Mouse (Mus musculus) heart, embryonic 14.5 days (tissue): ENCODE measurements at regions not wholly inside any gene's neighbourhood (a gene's known extent, or its start where the extent isn't known, plus 50 kb on each side); places are given as distances from the start of the nearest gene placed in this dataset.

Experiments
- ATAC-seq: fragments of 200-750 bp; cut with Nextera tagmentation; 2 replicates; pipeline ENCODE4 v1.8.0; 2017; ENCODE audit warnings: low read depth, moderate TSS enrichment; ENCODE audit not compliant: insufficient number of reproducible peaks, insufficient read depth, low FRiP score
- H3K27ac ChIP-seq, 2 experiments: fragments of 200-500 bp in 1 of 2; fragments of 300-500 bp in 1 of 2; sonication (generic) in 1 of 2; replicated peaks in 1 of 2; 2 replicates each; pipeline ENCODE4 v1.5.1; 2012 to 2014; ENCODE audit warnings: low read depth in 2 of 2, low read length in 2 of 2, control low read depth in 1 of 2, mild to moderate bottlenecking in 1 of 2, mixed read lengths in 1 of 2; ENCODE audit not compliant: control insufficient read depth in 1 of 2, insufficient read depth in 1 of 2
- H3K27me3 ChIP-seq: fragments of 300-500 bp; sonication (generic); 2 replicates; pipeline ENCODE4 v1.6.1; 2014; ENCODE audit warnings: mild to moderate bottlenecking, low read length, control low read depth; ENCODE audit not compliant: control insufficient read depth, insufficient read depth
- H3K36me3 ChIP-seq: fragments of 300-500 bp; sonication (generic); 2 replicates; pipeline ENCODE4 v1.6.1; 2014; ENCODE audit warnings: mild to moderate bottlenecking, control low read depth, low read length, mixed read lengths; ENCODE audit not compliant: control insufficient read depth, insufficient read depth
- H3K4me1 ChIP-seq, 2 experiments: fragments of 200-500 bp in 1 of 2; fragments of 300-500 bp in 1 of 2; sonication (generic) in 1 of 2; 2 replicates each; pipeline ENCODE4 v1.6.1; 2012 to 2014; ENCODE audit warnings: low read length in 2 of 2, control low read depth in 1 of 2, mixed read lengths in 1 of 2; ENCODE audit not compliant: control insufficient read depth in 2 of 2, insufficient read depth in 2 of 2
- H3K4me2 ChIP-seq: fragments of 300-500 bp; sonication (generic); 2 replicates; pipeline ENCODE4 v1.6.1; 2014; ENCODE audit warnings: mild to moderate bottlenecking, low read length
- H3K4me3 ChIP-seq, 2 experiments: fragments of 200-500 bp in 1 of 2; fragments of 300-500 bp in 1 of 2; sonication (generic) in 1 of 2; 2 replicates each; pipeline ENCODE4 v1.5.1; 2012 to 2014; ENCODE audit warnings: low read length in 2 of 2, mild to moderate bottlenecking in 2 of 2, control low read depth in 1 of 2, low read depth in 1 of 2, moderate library complexity in 1 of 2; ENCODE audit not compliant: control insufficient read depth in 1 of 2, insufficient read depth in 1 of 2
- H3K9ac ChIP-seq: fragments of 300-500 bp; sonication (generic); 2 replicates; pipeline ENCODE4 v1.6.1; 2014; ENCODE audit warnings: mild to moderate bottlenecking, low read length
- H3K9me3 ChIP-seq: fragments of 300-500 bp; sonication (generic); 2 replicates; pipeline ENCODE4 v1.6.1; 2016; ENCODE audit warnings: low read length, control low read depth; ENCODE audit not compliant: control insufficient read depth
- WGBS: fragments of 180-500 bp; shearing (Covaris S2); extraction: QIAGEN DNeasy Blood & Tissue Kit; methylation state at CpG from one replicate; pipeline ENCODE4 v1.1.7; 2014; 5-methylcytosine and 5-hydroxymethylcytosine counted together

GRCm38 (mm10) chr5:101023784-101024183 is 178.3 kb downstream of the Gpat3 start:
- 76% methylated on average over 8 of the region's 8 CpGs for WGBS
- no peak overlapping the region for H3K9ac ChIP-seq

GRCm38 (mm10) chr5:101020784-101021183 is 175.3 kb downstream of the Gpat3 start:
- WGBS = 7% methylated on average over 11 of the region's 11 CpGs
- Histone ChIP-seq H3K9me3 (no peaks in the 10 kb centered on the region), H3K27ac (no peak overlapping the region), H3K4me3 (no peak overlapping the region), H3K9ac (no peak overlapping the region), H3K36me3 (no peaks in the 10 kb centered on the region), H3K27me3 (no peaks in the 10 kb centered on the region), H3K4me1 (peaks cover 3 to 10% of the 10 kb centered on the region in 2 experiments; a peak in 2 of 4 replicates), H3K4me2 (peak overlapping the region; percentile 26; the same call in 1 of the 2 replicates)
- no peak; the same call in 1 of the 2 replicates for ATAC-seq

More at GRCm38 (mm10) chr5:101023784-101024183, 178.3 kb downstream of the Gpat3 start:
- Histone ChIP-seq H3K4me2 (no peak overlapping the region), H3K27me3 (no peaks in the 10 kb centered on the region), H3K36me3 (no peaks in the 10 kb centered on the region), H3K4me3 (no peak overlapping the region), H3K4me1 (peaks cover 3 to 10% of the 10 kb centered on the region in 2 experiments; a peak in 2 of 4 replicates), H3K9me3 (no peaks in the 10 kb centered on the region), H3K27ac (no peak overlapping the region)
- no peak for ATAC-seq

GRCm38 (mm10) chr5:101013844-101014243 is 168.3 kb downstream of the Gpat3 start:
- H3K27ac ChIP-seq = no peak overlapping the region
- H3K4me2 ChIP-seq = no peak overlapping the region
- H3K9me3 ChIP-seq = no peaks in the 10 kb centered on the region
- no peaks in the 10 kb centered on the region for H3K27me3 ChIP-seq
- no peak overlapping the region for H3K4me3 ChIP-seq
- no peaks in the 10 kb centered on the region for H3K36me3 ChIP-seq
- WGBS = 58% methylated on average over 5 of the region's 5 CpGs
- no peak for ATAC-seq
- no peak overlapping the region for H3K9ac ChIP-seq
- no peaks in the 10 kb centered on the region for H3K4me1 ChIP-seq

- no peaks in the 10 kb centered on the region for H3K4me1 ChIP-seq
- ATAC-seq = no peak
- 63% methylated on average over 3 of the region's 3 CpGs for WGBS
- no peak overlapping the region for H3K9ac ChIP-seq
- H3K4me2 ChIP-seq = no peak overlapping the region
- H3K27ac ChIP-seq = no peak overlapping the region
- H3K9me3 ChIP-seq = no peaks in the 10 kb centered on the region
- no peak overlapping the region for H3K4me3 ChIP-seq
- H3K36me3 ChIP-seq = no peaks in the 10 kb centered on the region
- H3K27me3 ChIP-seq = no peaks in the 10 kb centered on the region
These were observed 159.7 kb downstream of the Gpat3 start for GRCm38 (mm10) chr5:101005216-101005615.

GRCm38 (mm10) chr5:101000436-101000835 is 154.9 kb downstream of the Gpat3 start:
- no peak overlapping the region for H3K4me2 ChIP-seq
- H3K9ac ChIP-seq = no peak overlapping the region
- H3K27me3 ChIP-seq = no peaks in the 10 kb centered on the region
- 85% methylated on average over 6 of the region's 6 CpGs for WGBS
- H3K4me1 ChIP-seq = peaks cover 0 to 3% of the 10 kb centered on the region in 2 experiments; a peak in 3 of 4 replicates
- no peaks in the 10 kb centered on the region for H3K9me3 ChIP-seq
- H3K4me3 ChIP-seq = no peak overlapping the region
- no peaks in the 10 kb centered on the region for H3K36me3 ChIP-seq
- H3K27ac ChIP-seq = no peak overlapping the region
- no peak for ATAC-seq

- WGBS = 72% methylated on average over 2 of the region's 2 CpGs
- Histone ChIP-seq H3K4me3 (no peak overlapping the region), H3K9ac (no peak overlapping the region), H3K27me3 (no peaks in the 10 kb centered on the region), H3K4me2 (no peak overlapping the region), H3K9me3 (no peaks in the 10 kb centered on the region), H3K27ac (no peak overlapping the region), H3K4me1 (no peaks in the 10 kb centered on the region), H3K36me3 (no peaks in the 10 kb centered on the region)
- ATAC-seq = no peak
These were observed 146.9 kb downstream of the Gpat3 start for GRCm38 (mm10) chr5:100992365-100992764.

- no peaks in the 10 kb centered on the region for H3K36me3 ChIP-seq
- no peaks in the 10 kb centered on the region for H3K9me3 ChIP-seq
- no peak for ATAC-seq
- no peak overlapping the region for H3K4me2 ChIP-seq
- H3K4me1 ChIP-seq = no peaks in the 10 kb centered on the region
- H3K27ac ChIP-seq = no peak overlapping the region
- H3K4me3 ChIP-seq = no peak overlapping the region
- H3K9ac ChIP-seq = no peak overlapping the region
- 27% methylated on average over 5 of the region's 5 CpGs for WGBS
- H3K27me3 ChIP-seq = no peaks in the 10 kb centered on the region
These were observed 146.1 kb downstream of the Gpat3 start for GRCm38 (mm10) chr5:100991626-100992025.

- Histone ChIP-seq H3K36me3 (no peaks in the 10 kb centered on the region), H3K27ac (no peak overlapping the region), H3K4me3 (no peak overlapping the region), H3K9me3 (no peaks in the 10 kb centered on the region), H3K9ac (no peak overlapping the region), H3K4me1 (no peaks in the 10 kb centered on the region), H3K27me3 (no peaks in the 10 kb centered on the region), H3K4me2 (no peak overlapping the region)
- 87% methylated on average over 10 of the region's 10 CpGs for WGBS
- ATAC-seq = no peak
These were observed 137.0 kb downstream of the Gpat3 start for GRCm38 (mm10) chr5:100982573-100982936.
